In the genomic region with DNA sequence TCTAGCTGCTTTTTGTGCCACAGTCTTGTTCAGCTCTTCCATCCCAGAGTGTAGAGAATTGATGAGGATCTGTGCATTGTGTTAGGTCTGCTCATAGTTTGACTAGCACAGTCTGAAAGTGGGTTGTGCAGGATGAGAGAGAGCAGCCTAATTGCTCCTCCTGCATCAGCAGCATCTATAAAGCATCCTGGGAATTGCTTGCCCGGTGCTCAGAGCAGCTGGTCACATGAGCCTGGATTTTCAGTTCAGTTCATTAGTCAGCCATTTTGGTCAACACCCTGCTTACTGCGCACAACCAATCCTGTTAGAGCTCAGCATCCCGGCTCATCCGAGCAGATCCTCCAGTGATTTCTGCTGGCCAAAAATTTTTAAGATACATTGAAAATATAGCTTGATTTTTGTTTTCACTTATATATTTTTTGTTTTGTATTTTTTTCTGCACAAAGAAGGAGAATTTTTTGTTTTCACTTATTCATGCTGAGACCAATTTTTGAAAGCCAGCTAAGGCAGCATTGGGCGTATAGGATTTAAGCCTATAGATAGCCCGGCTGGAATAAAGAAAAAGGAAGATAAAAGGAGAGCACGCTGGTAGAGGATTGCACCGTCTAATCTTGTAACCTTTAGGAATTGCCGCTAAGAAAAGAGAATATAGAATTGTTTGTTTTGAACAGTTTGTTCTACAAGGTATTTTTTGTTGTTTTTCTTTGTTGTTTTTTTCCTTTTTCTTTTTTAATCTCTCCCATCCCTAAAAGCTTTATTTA, we compare ENCODE assay signal across 7 mouse cellular contexts. TPM values are rescaled to one million over a fixed set of nuclear protein-coding genes. Genes with fewer than 3 reads are reported as not detected.
DNase-seq lines count a peak whose midpoint lies in the region; ATAC-seq lines count a peak whose summit lies in the region.

No protein-coding gene starts in this region.

- H3K4me3 ChIP-seq in kidney, embryonic 15.5 days (replicated peaks) = no peak overlapping the region; the same call in 1 of the 2 replicates
- no peak overlapping the region for H3K4me3 ChIP-seq in limb, embryonic 10.5 days

- peak; percentile 53 for ATAC-seq in kidney, embryonic 15.5 days (replicated peaks; ENCODE audit: low FRiP score)

- peak overlapping the region; percentile 43 for H3K4me2 ChIP-seq in kidney, embryonic 15.5 days

- no peaks in the 10 kb centered on the region for H3K9me3 ChIP-seq in kidney, embryonic 15.5 days (replicated peaks)
- H3K9me3 ChIP-seq in limb, embryonic 10.5 days (replicated peaks) = no peaks in the 10 kb centered on the region

- no peaks in the 10 kb centered on the region for H3K27me3 ChIP-seq in kidney, embryonic 15.5 days
- no peaks in the 10 kb centered on the region for H3K27me3 ChIP-seq in limb, embryonic 10.5 days (ENCODE audit: low read depth, poor library complexity, severe bottlenecking)

- H3K27ac ChIP-seq in kidney, embryonic 15.5 days = no peak overlapping the region
- no peak overlapping the region for H3K27ac ChIP-seq in limb, embryonic 10.5 days

- H3K9ac ChIP-seq in kidney, embryonic 15.5 days = no peak overlapping the region

- WGBS in kidney, embryonic 15.5 days = 71% methylated on average over 9 of the region's 9 CpGs
- WGBS in limb, embryonic 10.5 days = 79% methylated on average over 9 of the region's 9 CpGs

- H3K36me3 ChIP-seq in kidney, embryonic 15.5 days = no peaks in the 10 kb centered on the region
- no peaks in the 10 kb centered on the region for H3K36me3 ChIP-seq in limb, embryonic 10.5 days

- H3K4me1 ChIP-seq in kidney, embryonic 15.5 days = peaks cover 38% of the 10 kb centered on the region
- peaks cover 27% of the 10 kb centered on the region for H3K4me1 ChIP-seq in limb, embryonic 10.5 days

- peak; percentile 48 for DNase-seq in adipocyte (ENCODE audit: low spot score)
- DNase-seq in cerebellum, postnatal 14 days = peak; percentile 77 to 86
- DNase-seq in frontal cortex, postnatal 14 days (ENCODE audit: low spot score in 2 of 2) = peak; percentile 78 to 87
- peak; percentile 42 for DNase-seq in limb, embryonic 10.5 days (ENCODE audit: low spot score)
- peak; percentile 64 for DNase-seq in right cerebral cortex, postnatal 14 days
- DNase-seq in lung, postnatal 36 days = no peak

RNA-seq across cellular contexts. Expression of a gene that starts 18.6 kb away (rescaled TPM):
- 17.7 and 19.3 TPM in 2 replicates for polyA plus RNA-seq in kidney, embryonic 15.5 days (2015; fragmentation: Nextera tagmentation; extraction: Ambion mirVana)
- polyA plus RNA-seq in limb, embryonic 10.5 days (2016; fragmentation: Nextera tagmentation; extraction: Ambion mirVana) = 8.1 and 9.6 TPM in 2 replicates

RNA-seq across cellular contexts. Expression of a gene that starts 29.2 kb away (rescaled TPM):
- polyA plus RNA-seq in kidney, embryonic 15.5 days (2015; fragmentation: Nextera tagmentation; extraction: Ambion mirVana) = 72.8 and 75.6 TPM in 2 replicates
- 80.2 and 84.7 TPM in 2 replicates for polyA plus RNA-seq in limb, embryonic 10.5 days (2016; fragmentation: Nextera tagmentation; extraction: Ambion mirVana)

RNA-seq across cellular contexts. Expression of a gene that starts 55.8 kb away (rescaled TPM):
- 0.31 TPM in 1 of 2 replicates, not detected in the other for polyA plus RNA-seq in kidney, embryonic 15.5 days (2015; fragmentation: Nextera tagmentation; extraction: Ambion mirVana)
- 0.14 TPM in 1 of 2 replicates, not detected in the other for polyA plus RNA-seq in limb, embryonic 10.5 days (2016; fragmentation: Nextera tagmentation; extraction: Ambion mirVana)
